Mouse (Mus musculus) hematopoietic multipotent progenitor cell, adult 10-12 weeks (in vitro differentiated cells): ENCODE results near the gene Atp5k. TPM values are rescaled to one million over a fixed set of nuclear protein-coding genes. Genes with fewer than 3 reads are reported as not detected.

Experiments
- polyA plus RNA-seq: library from polyadenylated mRNA; stranded (reverse); fragments of >175 nt; gene quantifications from 2 replicates; pipeline ENCODE4 v1.2.3, GENCODE M21; 2012; ENCODE audit warnings: low replicate concordance

Gene Atp5k
- polyA plus RNA-seq = 25.5 and 43.8 TPM in 2 replicates

DNA sequence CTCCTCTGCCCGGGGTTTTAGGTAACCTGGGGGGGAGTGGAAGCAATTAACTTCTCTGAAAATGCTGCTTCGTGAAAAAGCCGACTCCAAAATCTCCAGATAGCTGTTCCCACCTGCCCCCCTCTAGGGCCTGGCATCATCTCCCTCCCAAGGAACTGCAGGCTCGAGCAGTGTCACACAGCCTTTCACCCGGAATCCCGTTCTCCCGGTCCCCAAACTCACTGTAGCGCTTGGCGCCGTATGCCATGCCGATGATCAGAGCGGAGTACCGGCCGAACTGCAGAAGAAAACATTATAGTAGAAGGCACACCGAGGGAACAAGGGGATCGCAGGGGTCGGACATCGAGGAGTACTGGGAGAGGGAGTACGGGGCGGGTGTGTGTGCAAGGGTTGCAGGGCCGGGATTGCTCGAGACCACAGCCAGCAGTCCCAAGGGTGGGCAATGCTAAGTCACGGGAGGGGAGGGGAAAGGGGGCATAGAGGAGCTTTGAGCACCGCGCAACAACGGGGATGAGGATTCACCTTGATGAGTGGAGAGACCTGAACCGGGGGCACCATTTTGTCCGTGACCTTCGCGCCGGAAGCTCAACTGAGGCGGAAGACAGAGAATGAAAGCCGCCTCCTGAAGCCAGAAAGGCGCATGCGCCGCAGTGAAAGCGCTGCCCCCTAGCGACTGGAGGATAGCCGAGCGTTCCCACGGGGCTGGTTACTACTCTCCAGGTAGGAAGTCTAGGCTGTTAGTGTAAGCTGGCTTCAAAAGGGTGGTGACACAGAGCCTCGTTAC lies at the start of gene Atp5k:
Atp5k (minus strand) TSS at position 645 of the 784 bp plus-strand sequence.

DNA sequence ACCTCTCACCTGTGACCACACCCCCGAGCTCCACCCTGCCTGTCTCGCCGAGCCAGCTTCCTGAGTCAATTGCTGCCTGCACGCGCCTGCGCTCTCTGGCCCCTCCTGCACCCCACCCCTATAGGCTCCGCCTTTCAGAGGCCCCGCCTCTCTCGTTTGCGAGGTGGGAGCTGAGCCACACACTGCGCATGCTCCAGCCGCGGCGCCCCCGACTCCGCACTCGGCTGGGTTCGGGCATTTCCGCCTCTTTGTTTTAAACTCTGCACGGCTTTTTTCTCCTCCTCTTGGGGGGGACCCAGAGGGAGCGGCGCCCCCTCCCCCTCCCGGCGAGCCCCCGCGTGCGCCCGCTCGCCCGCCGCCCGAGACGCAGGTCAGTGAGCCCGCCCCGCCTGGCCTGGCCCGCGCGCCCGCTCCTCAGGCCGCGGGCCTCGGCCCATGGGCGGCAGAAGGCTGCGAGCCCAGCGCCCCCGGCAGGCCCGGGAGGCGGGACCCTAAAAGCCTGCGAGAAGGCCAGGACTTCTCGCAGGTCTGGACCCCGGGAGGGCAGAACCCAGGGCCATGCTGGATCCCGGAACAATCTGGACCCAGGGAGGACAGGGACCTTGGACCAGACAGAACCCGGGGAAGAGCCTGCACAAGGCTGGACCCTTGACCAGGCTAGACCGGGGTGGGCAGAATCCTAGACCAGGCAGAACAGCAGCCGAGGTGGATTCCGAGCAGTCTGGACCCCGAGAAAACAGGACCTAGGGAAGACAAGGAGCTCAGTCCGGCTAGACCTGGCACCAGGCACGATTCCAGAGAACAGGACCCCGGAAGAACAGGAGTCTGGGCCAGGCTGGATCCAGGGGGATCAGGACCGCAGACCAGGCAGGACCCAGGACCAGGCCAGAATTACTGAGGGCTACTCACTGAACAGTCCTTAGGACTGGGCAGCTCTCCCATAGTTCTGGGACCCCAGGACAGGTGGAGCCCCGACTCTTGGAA lies 27.1 kb upstream of the Atp5k start, which contains the start of gene Pcgf3:
Pcgf3 (plus strand) TSS at position 151 of the 984 bp plus-strand sequence.

GRCm38 (mm10) chr5:108448785-108449668 lies 14.8 kb upstream of the Atp5k start, which contains the start of gene Mfsd7a:
Mfsd7a (minus strand) TSS chr5:108448891.

DNA sequence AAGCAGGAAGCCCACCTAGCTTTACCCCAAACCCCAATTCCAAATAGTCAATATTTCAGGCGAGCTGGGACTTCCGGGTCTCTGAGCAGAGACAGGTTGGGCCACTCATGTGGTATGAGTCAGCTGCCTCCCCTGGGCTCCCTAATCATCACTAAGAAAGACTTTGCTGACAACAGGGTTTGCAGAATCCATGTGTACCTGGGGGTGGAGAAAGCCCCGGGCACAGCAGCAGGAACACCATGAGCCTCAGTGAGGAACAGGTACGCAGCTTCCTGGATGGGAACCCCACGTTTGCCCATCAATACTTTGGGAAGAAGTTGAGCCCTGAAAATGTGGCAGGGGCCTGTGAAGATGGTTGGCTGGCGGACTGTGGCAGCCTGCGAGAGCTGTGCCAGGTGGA lies 46.0 kb downstream of the Atp5k start, which contains the start of gene Pde6b:
Pde6b (plus strand) TSS at position 191 of the 400 bp plus-strand sequence.

Other genes starting within 250 kb of the Atp5k start
- gene Dr1, start 165.6 kb downstream of the Atp5k start, polyA plus RNA-seq = 20.5 and 32.3 TPM in 2 replicates
- 0.68 and 1.2 TPM in 2 replicates for gene Pigg, start 121.8 kb downstream of the Atp5k start, polyA plus RNA-seq
- gene Gm42517, start 66.5 kb downstream of the Atp5k start, polyA plus RNA-seq = 0.12 and 0.35 TPM in 2 replicates
- gene Pde6b, start 46.1 kb downstream of the Atp5k start, polyA plus RNA-seq = not detected in 2 replicates
- gene Mfsd7a, start 14.4 kb upstream of the Atp5k start, polyA plus RNA-seq = 0.58 and 1.2 TPM in 2 replicates
- 12.2 and 16.4 TPM in 2 replicates for gene Pcgf3, start 26.8 kb upstream of the Atp5k start, polyA plus RNA-seq
- gene Cplx1, start 115.6 kb upstream of the Atp5k start, polyA plus RNA-seq = 0.24 and 0.42 TPM in 2 replicates
- 78.6 and 91.9 TPM in 2 replicates for gene Gak, start 195.3 kb upstream of the Atp5k start, polyA plus RNA-seq
- gene Tmem175, start 195.3 kb upstream of the Atp5k start, polyA plus RNA-seq = 2.8 and 4.8 TPM in 2 replicates
- gene Idua, start 225.9 kb upstream of the Atp5k start, polyA plus RNA-seq = 19.4 and 24.3 TPM in 2 replicates
- gene Dgkq, start 235.2 kb upstream of the Atp5k start, polyA plus RNA-seq = 6.7 and 11.7 TPM in 2 replicates
- 0.11 and 2.2 TPM in 2 replicates for gene Slc26a1, start 241.1 kb upstream of the Atp5k start, polyA plus RNA-seq